Mouse (Mus musculus) spleen, adult 18-20 months (tissue): Measurements from ENCODE around the gene Wdr75.

Source experiments
- DNase-seq, 2 experiments: peaks; one replicate each; pipeline ENCODE4 v3.0.0; 2022; ENCODE audit warnings: mixed read lengths in 2 of 2

Gene Wdr75

DNA sequence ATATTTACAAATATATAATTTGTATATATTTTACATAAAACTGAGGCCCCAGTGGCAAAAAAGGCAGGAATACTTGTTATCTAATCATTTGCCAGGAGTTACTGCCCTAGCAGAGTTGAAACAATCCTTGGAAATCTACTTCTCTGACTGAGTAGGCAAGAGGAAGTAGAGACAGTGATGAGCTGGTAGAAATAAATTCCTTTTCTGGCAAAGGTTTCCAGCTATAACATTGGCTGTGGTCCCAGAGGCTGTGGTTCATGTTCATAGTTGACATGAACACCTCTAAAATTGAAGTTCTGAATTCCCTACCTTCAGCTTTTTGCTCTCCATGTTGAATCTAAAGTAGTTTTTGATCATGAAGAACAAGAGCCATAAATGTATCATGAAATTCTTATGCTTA lies 43.3 kb downstream of the Wdr75 start:
- no peak for DNase-seq

DNA sequence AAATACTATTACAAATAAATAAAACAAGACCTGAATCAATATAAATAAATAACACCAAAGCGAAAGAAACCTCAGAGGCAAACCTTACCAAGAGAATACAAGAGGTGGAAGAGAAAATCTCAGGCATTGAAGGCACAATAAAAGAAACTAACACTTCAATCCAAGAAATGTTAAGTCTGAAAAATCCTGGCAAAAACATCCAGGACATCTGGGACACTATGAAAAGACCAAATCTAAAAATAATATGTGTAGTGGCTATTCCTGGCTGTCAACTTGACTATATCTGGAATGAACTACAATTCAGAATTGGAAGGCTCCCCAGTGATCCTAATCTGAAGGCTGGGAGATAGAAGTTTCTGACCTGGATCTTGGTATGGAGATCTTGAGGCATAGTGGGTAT lies 50.5 kb downstream of the Wdr75 start:
- no peak for DNase-seq

DNA sequence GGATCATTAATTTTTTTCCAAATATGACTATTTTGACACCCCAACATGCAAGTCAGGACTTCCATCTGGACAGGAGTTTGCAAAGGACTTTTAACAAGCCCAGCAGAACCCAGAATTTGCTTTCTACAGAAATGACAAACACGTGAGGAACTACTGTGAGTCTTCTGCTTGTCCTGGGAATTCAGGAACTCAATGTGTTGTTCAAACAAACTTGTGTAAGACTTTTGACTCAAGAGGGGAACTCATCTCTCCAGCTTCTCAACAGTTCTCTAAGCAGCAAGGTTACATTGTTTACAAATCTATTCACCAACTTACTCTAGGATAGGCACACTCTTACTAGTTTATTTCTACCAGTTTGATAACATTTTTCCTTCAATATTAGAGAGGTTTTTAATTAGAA lies 63.1 kb downstream of the Wdr75 start:
- DNase-seq = no peak

DNA sequence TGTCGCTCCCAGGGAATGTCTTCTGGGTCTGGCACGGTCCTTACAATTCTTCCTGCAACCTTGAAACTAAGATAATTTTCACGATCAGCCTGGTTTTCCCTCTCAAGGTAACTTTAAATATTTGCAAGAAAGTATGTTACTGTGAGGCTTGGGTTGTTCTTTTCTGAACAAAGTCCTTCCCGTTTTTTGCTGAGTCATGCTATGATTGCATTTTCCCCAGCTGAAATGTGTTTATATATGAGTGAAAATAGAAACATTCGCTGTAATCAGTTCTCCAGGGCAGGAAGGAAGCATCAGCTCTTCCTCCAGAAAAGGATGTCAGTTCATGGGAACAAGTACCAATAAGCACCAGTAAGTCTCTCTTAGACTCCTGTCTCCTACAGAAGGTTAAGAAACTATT lies 65.4 kb downstream of the Wdr75 start:
- no peak for DNase-seq

DNA sequence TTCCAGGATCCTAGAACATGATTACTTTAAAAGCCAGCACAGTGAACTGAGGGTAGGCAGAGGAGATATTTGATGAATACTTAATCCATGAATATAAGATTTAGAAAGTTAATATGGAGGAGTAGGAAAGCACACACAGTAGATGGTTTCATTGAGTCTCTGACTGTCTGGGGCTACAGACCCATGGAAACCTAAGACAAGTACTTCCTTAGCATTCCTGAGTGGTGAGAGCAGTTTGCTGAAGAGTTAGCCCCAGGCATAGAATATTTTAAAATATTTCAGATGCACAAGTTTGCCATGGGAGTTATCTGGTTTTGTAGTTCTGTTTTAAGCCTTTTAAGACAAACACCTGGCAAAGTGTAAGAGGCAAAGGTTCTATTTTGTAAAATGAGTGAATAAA lies 66.2 kb downstream of the Wdr75 start:
- no peak for DNase-seq

DNA sequence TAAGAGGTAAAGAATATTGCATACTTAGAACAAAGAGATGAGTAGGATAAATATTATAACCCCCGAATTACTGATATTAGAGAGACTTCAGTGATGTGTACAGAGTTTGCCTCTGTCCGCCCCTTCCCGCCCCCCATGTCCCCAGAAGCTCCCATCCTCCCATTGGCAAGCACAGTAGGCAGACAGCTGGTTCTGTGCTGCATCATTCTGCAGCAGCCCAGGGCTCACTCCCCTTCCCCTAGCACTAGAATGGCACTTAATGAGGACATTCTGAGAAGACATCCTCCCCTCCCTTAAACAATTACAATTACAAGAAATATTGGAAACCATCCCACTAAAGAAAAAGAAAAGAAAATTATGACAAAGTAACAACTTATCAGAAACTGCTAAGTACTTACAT lies 68.7 kb downstream of the Wdr75 start:
- no peak for DNase-seq

DNA sequence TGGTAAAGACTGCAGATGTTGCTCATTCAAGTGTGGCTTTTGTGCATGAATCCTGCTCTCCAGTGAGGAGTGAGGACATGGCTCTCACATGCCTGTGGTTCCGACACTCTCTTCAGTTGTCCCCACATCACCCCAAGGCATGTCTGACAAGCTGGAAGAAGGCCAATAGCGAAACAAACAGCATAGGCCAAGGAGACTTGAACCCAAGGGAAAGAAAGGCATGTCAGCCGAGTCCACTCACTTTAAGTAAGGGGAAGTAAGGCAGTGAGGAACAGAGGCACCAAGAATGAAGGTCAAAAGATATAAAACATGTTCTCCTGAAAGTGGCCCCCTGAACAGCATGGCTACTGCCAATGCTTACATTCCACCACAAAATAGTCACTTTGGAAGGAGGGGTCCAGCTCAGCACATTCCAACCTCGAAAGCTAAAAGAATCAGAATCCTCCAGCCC lies 69.6 kb downstream of the Wdr75 start:
- peak in 1 of 2 experiments; percentile 4 for DNase-seq

DNA sequence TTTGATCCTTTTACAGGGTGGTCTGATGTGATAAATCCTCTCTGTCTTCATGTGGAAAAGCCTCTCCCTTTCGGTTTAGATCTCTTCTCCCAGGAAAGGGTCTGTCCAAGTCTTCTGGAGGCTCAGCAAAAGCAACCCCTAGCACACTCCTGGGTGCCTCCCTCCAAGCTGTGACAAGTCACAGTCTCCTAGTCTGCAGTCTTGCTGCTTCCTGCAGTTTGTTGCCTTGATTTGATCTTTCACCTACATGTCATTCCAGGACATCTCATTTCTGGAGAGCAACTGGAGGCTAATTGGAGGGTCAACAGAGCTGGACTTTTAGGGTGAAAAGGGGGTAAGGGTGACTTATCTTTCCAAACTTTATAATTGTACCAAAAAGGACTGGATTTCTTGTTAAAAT lies 70.3 kb downstream of the Wdr75 start:
- no peak for DNase-seq

DNA sequence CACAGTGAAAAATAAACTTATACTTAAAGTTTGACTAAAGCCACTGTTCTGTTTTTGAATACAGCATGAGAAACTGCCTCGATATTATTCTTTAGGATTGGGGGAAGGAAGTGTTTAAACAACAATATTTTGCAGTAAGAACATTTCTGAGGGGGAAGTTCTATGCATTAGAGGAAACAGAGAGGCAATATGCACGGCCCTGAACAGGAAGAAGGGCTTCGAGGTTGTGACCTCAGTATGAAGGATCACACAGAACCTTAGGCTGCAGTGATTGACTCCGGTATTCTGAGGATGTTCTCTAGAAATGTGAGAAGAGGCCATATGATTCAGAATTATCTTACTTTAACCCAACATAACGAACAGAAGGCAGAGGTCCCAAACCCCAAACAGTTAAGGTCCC lies 70.8 kb downstream of the Wdr75 start:
- no peak for DNase-seq

DNA sequence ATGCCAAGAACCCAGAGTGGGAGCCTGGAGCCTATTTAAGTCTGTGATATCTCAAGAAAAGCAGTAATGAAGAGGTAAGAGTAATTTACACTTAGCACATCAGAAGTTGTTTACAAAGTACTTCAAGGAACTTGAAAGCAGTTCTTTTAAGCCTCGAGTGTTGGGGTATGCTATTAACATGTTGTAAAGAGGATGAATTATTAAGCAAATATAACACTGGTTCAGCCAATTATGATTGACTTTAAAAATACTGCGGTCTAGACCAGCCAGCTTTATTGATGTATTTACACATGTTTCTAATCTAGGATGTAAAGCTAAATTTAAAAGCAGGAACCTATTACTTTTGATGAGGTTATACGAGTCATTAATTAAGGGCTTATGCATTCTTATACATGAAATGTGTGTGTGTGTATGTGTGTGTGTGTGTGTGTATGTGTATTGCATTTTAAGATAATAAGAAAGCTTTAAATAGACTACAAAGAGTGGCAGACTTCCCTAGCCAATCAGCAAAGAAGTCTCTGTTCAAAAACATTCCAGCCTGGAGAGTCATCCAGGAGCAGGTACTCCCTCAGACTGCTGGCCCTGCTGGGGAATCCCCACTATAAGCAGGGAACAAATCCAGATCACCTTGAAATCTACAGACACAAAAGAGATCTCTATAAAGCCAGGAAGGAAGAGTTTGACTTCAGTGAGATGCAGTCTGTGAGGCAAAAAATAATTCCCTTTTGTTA lies 71.5 kb downstream of the Wdr75 start:
- DNase-seq = no peak

DNA sequence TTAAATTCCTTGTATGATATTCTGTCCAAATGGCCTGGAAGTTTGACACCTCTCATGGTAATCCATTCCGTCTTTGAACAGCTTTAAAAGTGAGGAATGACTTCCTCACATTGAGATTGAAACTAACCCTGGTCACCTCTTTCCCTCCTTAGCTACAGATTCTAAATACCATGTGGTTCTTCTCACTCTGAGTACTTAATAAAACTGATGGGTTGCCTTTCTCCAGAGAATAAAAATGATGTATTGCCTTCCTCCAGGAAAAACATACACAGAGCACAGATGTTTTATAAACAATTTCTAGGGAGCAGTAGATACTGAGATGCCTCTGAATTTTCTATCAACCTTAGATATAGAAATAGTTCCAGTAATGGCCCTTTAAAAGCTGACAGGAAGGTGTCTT lies 73.1 kb downstream of the Wdr75 start:
- DNase-seq = no peak

DNA sequence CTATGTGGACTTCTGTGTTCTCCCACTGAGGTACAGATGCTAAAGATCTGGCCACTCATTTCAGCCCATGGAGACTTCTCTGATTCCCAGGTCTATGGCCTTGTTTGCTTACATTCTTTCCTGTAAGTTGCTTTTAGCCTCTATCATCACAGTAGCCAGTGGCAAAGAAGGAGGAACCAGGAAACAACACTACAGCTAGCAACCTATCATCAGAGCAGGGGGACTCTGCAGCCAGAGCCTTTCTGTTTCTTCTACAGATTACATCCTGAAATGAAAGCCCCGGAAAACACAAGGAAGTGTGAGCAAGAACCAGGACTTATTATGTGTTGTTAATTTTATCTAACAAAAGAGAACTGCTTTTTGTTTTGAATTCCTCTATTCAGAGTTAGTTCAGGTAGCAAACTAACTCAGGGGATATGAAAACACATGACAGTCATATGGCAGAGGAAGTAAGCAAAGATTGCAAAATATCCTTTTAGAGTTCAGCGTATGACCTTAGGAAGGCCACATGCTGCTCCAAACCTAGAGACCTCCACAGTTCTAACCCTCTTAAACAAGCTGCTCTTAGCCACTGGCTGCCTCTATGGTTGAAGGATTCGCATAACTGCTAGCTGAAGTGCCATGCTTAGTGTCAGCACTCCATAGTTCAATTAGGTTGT lies 73.6 kb downstream of the Wdr75 start:
- no peak for DNase-seq
